Mouse (Mus musculus): ENCODE data around the gene Mitf.

The Mitf gene

GRCm38 (mm10) chr6:97883496-97883895, 76.6 kb downstream of the Mitf start:
- no peak for DNase-seq

GRCm38 (mm10) chr6:97884971-97885370, 78.1 kb downstream of the Mitf start:
- DNase-seq, result no peak

- no peak for DNase-seq
Observed at GRCm38 (mm10) chr6:97885606-97886005, 78.8 kb downstream of the Mitf start.

GRCm38 (mm10) chr6:97887893-97888292, 81.0 kb downstream of the Mitf start:
- DNase-seq, result no peak

GRCm38 (mm10) chr6:97888596-97888995, 81.7 kb downstream of the Mitf start:
- no peak for DNase-seq

- no peak for DNase-seq
Observed at GRCm38 (mm10) chr6:97893546-97893945, 86.7 kb downstream of the Mitf start.

GRCm38 (mm10) chr6:97897191-97897590, 90.3 kb downstream of the Mitf start:
- no peak for DNase-seq

- DNase-seq, result no peak
Observed at GRCm38 (mm10) chr6:97898085-97898484, 91.2 kb downstream of the Mitf start.

- no peak for DNase-seq
Observed at GRCm38 (mm10) chr6:97901561-97901960, 94.7 kb downstream of the Mitf start.

GRCm38 (mm10) chr6:97902205-97902604, 95.4 kb downstream of the Mitf start:
- no peak for DNase-seq

- no peak for DNase-seq
Observed at GRCm38 (mm10) chr6:97914768-97915167, 107.9 kb downstream of the Mitf start.

- peak; percentile 12 for DNase-seq
Observed at GRCm38 (mm10) chr6:97916386-97916903, 109.6 kb downstream of the Mitf start.

GRCm38 (mm10) chr6:97918051-97918450, 111.2 kb downstream of the Mitf start:
- DNase-seq, result no peak

- no peak for DNase-seq
Observed at GRCm38 (mm10) chr6:97918481-97918880, 111.6 kb downstream of the Mitf start.

GRCm38 (mm10) chr6:97919287-97919686, 112.4 kb downstream of the Mitf start:
- DNase-seq, result no peak

GRCm38 (mm10) chr6:97921591-97921990, 114.7 kb downstream of the Mitf start:
- no peak for DNase-seq

- no peak for DNase-seq
Observed at GRCm38 (mm10) chr6:97924221-97924620, 117.4 kb downstream of the Mitf start.

- DNase-seq, result no peak
Observed at GRCm38 (mm10) chr6:97929051-97929450, 122.2 kb downstream of the Mitf start.

- DNase-seq, result no peak
Observed at GRCm38 (mm10) chr6:97929466-97929865, 122.6 kb downstream of the Mitf start.

- DNase-seq, result no peak
Observed at GRCm38 (mm10) chr6:97937139-97937538, 130.3 kb downstream of the Mitf start.

- no peak for DNase-seq
Observed at GRCm38 (mm10) chr6:97937897-97938614, 131.2 kb downstream of the Mitf start.

GRCm38 (mm10) chr6:97940916-97941315, 134.1 kb downstream of the Mitf start:
- DNase-seq, result no peak

GRCm38 (mm10) chr6:97950033-97950881, 143.4 kb downstream of the Mitf start:
- no peak for DNase-seq

GRCm38 (mm10) chr6:97950882-97951245, 144.0 kb downstream of the Mitf start:
- no peak for DNase-seq

Measured in cerebellum, adult 11 months (tissue).